Mouse (Mus musculus): ENCODE results near the gene Fam178b. TPM values are rescaled to one million over a fixed set of nuclear protein-coding genes. Genes with fewer than 3 reads are reported as not detected.

Gene Fam178b
- polyA plus RNA-seq, 1 experiment from 2014 or later = not detected

DNA sequence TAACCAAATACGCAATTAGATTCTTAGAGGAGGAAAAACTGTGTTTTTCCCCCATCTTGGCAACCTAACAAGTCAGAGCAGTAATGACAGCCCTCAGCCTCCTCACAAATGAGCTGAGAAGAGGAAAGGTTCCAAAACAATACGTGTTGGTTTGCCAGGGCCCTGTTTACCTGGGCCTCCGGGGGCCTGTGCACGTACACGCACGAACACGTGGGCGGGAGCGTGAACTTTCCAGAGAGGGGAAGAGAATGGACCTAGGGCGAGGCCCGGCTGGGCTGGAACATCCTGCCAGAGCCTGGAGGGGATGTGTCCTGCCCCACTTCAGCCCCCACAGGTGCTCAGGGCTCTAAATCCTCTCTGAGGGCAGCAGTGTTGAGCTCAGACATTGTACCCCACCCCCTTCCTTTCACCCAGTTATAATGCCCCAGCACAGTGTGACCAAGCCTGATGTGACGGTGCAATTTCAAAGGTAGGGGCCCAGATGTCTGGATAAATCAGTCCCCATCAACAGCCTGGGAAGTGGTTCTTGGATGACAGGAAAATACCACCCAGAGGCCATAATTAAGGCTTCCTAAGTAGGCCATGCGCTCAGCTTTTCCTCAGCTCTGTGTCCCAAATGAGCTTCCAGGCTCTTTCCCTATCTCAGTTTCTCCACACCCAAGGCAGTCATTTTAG, 71.4 kb downstream of the Fam178b start:
- H3K9me3 ChIP-seq (ENCODE audit: control insufficient read depth, low read length) = no peaks in the 10 kb centered on the region

DNA sequence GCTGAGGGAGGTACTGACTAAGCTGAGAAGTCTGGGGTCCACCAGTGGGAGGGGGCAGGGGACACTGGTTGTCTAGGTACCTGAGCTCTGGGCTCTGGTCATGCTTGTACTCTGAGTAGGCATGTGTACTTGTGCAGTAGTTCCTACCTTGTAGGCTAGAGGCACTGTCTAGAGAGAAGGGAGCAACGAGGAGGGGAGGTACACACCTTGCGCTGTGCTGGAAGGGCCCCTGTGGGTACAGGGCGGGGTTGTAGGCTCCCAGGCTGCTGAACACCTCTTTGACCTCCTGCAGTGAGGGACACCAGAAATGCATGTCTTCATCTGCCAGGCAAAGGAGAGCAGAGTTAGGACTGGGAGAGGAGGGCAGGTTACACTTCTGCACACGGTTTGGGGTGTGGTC, 74.8 kb downstream of the Fam178b start:
- DNase-seq (ENCODE audit: low spot score) = no peak
- Histone ChIP-seq H3K36me3 (ENCODE audit: control insufficient read depth, insufficient read depth, low read length) (no peaks in the 10 kb centered on the region), H3K4me1 (replicated peaks; ENCODE audit: control insufficient read depth, insufficient read depth, low read length) (no peaks in the 10 kb centered on the region), H3K9ac (ENCODE audit: low read length) (no peak overlapping the region), H3K27me3 (ENCODE audit: control insufficient read depth, insufficient read depth, low read length) (no peaks in the 10 kb centered on the region), H3K4me3 (ENCODE audit: low read depth, low read length) (no peak overlapping the region), H3K4me2 (ENCODE audit: low read depth, low read length, severe bottlenecking) (no peak overlapping the region), H3K27ac (ENCODE audit: low read depth, low read length) (no peak overlapping the region), H3K9me3 (ENCODE audit: control insufficient read depth, low read length) (no peaks in the 10 kb centered on the region)
- ATAC-seq (replicated peaks; ENCODE audit: low FRiP score) = no peak
- WGBS = 79% methylated on average over 4 of the region's 4 CpGs

More for the DNA sequence above, 71.4 kb downstream of the Fam178b start:
- DNase-seq (ENCODE audit: low spot score) (no peak), ATAC-seq (replicated peaks; ENCODE audit: low FRiP score) (no peak)
- no peaks in the 10 kb centered on the region for H3K4me1 ChIP-seq (replicated peaks; ENCODE audit: control insufficient read depth, insufficient read depth, low read length)
- no peak overlapping the region for H3K4me2 ChIP-seq (ENCODE audit: low read depth, low read length, severe bottlenecking)
- 71% methylated on average over 13 of the region's 13 CpGs for WGBS
- no peak overlapping the region for H3K27ac ChIP-seq (ENCODE audit: low read depth, low read length)
- no peaks in the 10 kb centered on the region for H3K36me3 ChIP-seq (ENCODE audit: control insufficient read depth, insufficient read depth, low read length)
- H3K9ac ChIP-seq (ENCODE audit: low read length) = no peak overlapping the region
- H3K4me3 ChIP-seq (ENCODE audit: low read depth, low read length) = no peak overlapping the region
- no peaks in the 10 kb centered on the region for H3K27me3 ChIP-seq (ENCODE audit: control insufficient read depth, insufficient read depth, low read length)

- H3K4me3 ChIP-seq (ENCODE audit: low read depth, low read length) = no peak overlapping the region
- ATAC-seq (replicated peaks; ENCODE audit: low FRiP score) (no peak), DNase-seq (ENCODE audit: low spot score) (no peak)
- H3K27ac ChIP-seq (ENCODE audit: low read depth, low read length) = no peak overlapping the region
- no peaks in the 10 kb centered on the region for H3K9me3 ChIP-seq (ENCODE audit: control insufficient read depth, low read length)
- 71% methylated on average over 7 of the region's 7 CpGs for WGBS
- H3K4me1 ChIP-seq (replicated peaks; ENCODE audit: control insufficient read depth, insufficient read depth, low read length) = no peaks in the 10 kb centered on the region
- no peak overlapping the region for H3K4me2 ChIP-seq (ENCODE audit: low read depth, low read length, severe bottlenecking)
- no peak overlapping the region for H3K9ac ChIP-seq (ENCODE audit: low read length)
- H3K36me3 ChIP-seq (ENCODE audit: control insufficient read depth, insufficient read depth, low read length) = no peaks in the 10 kb centered on the region
- no peaks in the 10 kb centered on the region for H3K27me3 ChIP-seq (ENCODE audit: control insufficient read depth, insufficient read depth, low read length)
These were observed 76.0 kb downstream of the Fam178b start for GRCm38 (mm10) chr1:36606951-36607350.

- Histone ChIP-seq H3K27me3 (ENCODE audit: control insufficient read depth, insufficient read depth, low read length) (no peaks in the 10 kb centered on the region), H3K36me3 (ENCODE audit: control insufficient read depth, insufficient read depth, low read length) (no peaks in the 10 kb centered on the region), H3K4me3 (ENCODE audit: low read depth, low read length) (no peak overlapping the region), H3K27ac (ENCODE audit: low read depth, low read length) (no peak overlapping the region), H3K4me1 (replicated peaks; ENCODE audit: control insufficient read depth, insufficient read depth, low read length) (no peaks in the 10 kb centered on the region), H3K4me2 (ENCODE audit: low read depth, low read length, severe bottlenecking) (no peak overlapping the region), H3K9ac (ENCODE audit: low read length) (no peak overlapping the region), H3K9me3 (ENCODE audit: control insufficient read depth, low read length) (no peaks in the 10 kb centered on the region)
- ATAC-seq (replicated peaks; ENCODE audit: low FRiP score) (no peak), DNase-seq (ENCODE audit: low spot score) (no peak)
- 88% methylated on average over 12 of the region's 12 CpGs for WGBS
These were observed 78.5 kb downstream of the Fam178b start for GRCm38 (mm10) chr1:36604254-36605156.

DNA sequence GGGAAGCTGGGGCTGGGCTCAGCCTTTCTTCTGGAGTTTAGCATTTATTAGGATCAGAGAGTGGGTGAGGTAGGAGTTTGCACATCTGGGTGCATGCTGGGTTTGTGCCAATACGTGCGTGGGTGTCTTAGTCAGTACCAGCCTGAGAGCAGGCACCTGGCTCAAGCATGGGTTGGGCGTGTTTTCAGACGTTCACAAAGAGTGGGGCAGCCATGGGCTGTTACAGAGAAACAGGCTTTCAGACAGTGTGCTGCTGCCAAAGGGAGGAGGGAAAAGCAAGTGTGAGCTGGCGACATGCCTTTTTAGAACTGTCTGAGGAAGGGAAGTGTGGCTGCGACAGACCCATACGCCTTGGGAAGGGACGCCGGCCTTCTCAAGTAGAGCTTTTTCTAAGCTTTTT, 79.6 kb downstream of the Fam178b start:
- Histone ChIP-seq H3K27ac (ENCODE audit: low read depth, low read length) (no peak overlapping the region), H3K9me3 (ENCODE audit: control insufficient read depth, low read length) (no peaks in the 10 kb centered on the region), H3K27me3 (ENCODE audit: control insufficient read depth, insufficient read depth, low read length) (no peaks in the 10 kb centered on the region), H3K4me2 (ENCODE audit: low read depth, low read length, severe bottlenecking) (no peak overlapping the region), H3K9ac (ENCODE audit: low read length) (no peak overlapping the region), H3K4me1 (replicated peaks; ENCODE audit: control insufficient read depth, insufficient read depth, low read length) (no peaks in the 10 kb centered on the region), H3K4me3 (ENCODE audit: low read depth, low read length) (no peak overlapping the region), H3K36me3 (ENCODE audit: control insufficient read depth, insufficient read depth, low read length) (no peaks in the 10 kb centered on the region)
- 79% methylated on average over 9 of the region's 9 CpGs for WGBS
- DNase-seq (ENCODE audit: low spot score) = no peak
- no peak for ATAC-seq (replicated peaks; ENCODE audit: low FRiP score)

DNA sequence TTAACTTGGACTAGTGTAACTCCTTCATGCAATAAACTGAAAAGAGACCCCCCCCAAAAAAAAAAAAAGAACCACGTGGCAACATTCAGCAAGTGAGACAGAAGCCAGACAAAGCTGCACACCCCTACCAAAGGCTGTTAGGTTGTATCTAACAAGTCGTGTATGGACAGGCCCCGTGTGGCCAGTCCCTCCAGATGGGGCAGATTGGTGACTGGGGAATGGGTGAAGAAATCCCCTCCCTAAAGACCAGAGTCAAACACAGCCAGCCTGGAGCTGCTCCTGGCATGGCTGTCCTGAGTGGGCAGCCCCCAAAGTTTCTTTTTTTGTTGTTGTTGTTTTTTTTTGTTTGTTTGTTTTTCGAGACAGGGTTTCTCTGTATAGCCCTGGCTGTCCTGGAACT, 80.7 kb downstream of the Fam178b start:
- 66% methylated on average over 4 of the region's 4 CpGs for WGBS
- H3K4me3 ChIP-seq (ENCODE audit: low read depth, low read length) = no peak overlapping the region
- H3K4me1 ChIP-seq (replicated peaks; ENCODE audit: control insufficient read depth, insufficient read depth, low read length) = no peaks in the 10 kb centered on the region
- no peak overlapping the region for H3K4me2 ChIP-seq (ENCODE audit: low read depth, low read length, severe bottlenecking)
- H3K27ac ChIP-seq (ENCODE audit: low read depth, low read length) = no peak overlapping the region
- H3K27me3 ChIP-seq (ENCODE audit: control insufficient read depth, insufficient read depth, low read length) = no peaks in the 10 kb centered on the region
- no peak overlapping the region for H3K9ac ChIP-seq (ENCODE audit: low read length)
- H3K36me3 ChIP-seq (ENCODE audit: control insufficient read depth, insufficient read depth, low read length) = no peaks in the 10 kb centered on the region
- DNase-seq (ENCODE audit: low spot score) (no peak), ATAC-seq (replicated peaks; ENCODE audit: low FRiP score) (no peak)
- H3K9me3 ChIP-seq (ENCODE audit: control insufficient read depth, low read length) = no peaks in the 10 kb centered on the region

- no peak for ATAC-seq (replicated peaks; ENCODE audit: low FRiP score)
- H3K27me3 ChIP-seq (ENCODE audit: control insufficient read depth, insufficient read depth, low read length) = no peaks in the 10 kb centered on the region
These were observed 84.6 kb downstream of the Fam178b start for GRCm38 (mm10) chr1:36598411-36598810.

GRCm38 (mm10) chr1:36596114-36596513, 86.9 kb downstream of the Fam178b start:
- Histone ChIP-seq H3K36me3 (ENCODE audit: control insufficient read depth, insufficient read depth, low read length) (no peaks in the 10 kb centered on the region), H3K4me3 (ENCODE audit: low read depth, low read length) (no peak overlapping the region), H3K9ac (ENCODE audit: low read length) (no peak overlapping the region), H3K9me3 (ENCODE audit: control insufficient read depth, low read length) (no peaks in the 10 kb centered on the region), H3K27me3 (ENCODE audit: control insufficient read depth, insufficient read depth, low read length) (no peaks in the 10 kb centered on the region), H3K4me2 (ENCODE audit: low read depth, low read length, severe bottlenecking) (no peak overlapping the region), H3K27ac (ENCODE audit: low read depth, low read length) (no peak overlapping the region), H3K4me1 (replicated peaks; ENCODE audit: control insufficient read depth, insufficient read depth, low read length) (no peaks in the 10 kb centered on the region; the same call in 1 of the 2 replicates)
- ATAC-seq (replicated peaks; ENCODE audit: low FRiP score) (peak; percentile 71; the same call in 1 of the 2 replicates), DNase-seq (ENCODE audit: low spot score) (peak; percentile 61)
- 15% methylated on average over 4 of the region's 4 CpGs for WGBS

More at GRCm38 (mm10) chr1:36598411-36598810, 84.6 kb downstream of the Fam178b start:
- no peak overlapping the region for H3K4me3 ChIP-seq (ENCODE audit: low read depth, low read length)
- no peaks in the 10 kb centered on the region; the same call in 1 of the 2 replicates for H3K4me1 ChIP-seq (replicated peaks; ENCODE audit: control insufficient read depth, insufficient read depth, low read length)
- no peaks in the 10 kb centered on the region for H3K9me3 ChIP-seq (ENCODE audit: control insufficient read depth, low read length)
- DNase-seq (ENCODE audit: low spot score) = no peak
- no peak overlapping the region for H3K9ac ChIP-seq (ENCODE audit: low read length)
- no peaks in the 10 kb centered on the region for H3K36me3 ChIP-seq (ENCODE audit: control insufficient read depth, insufficient read depth, low read length)
- no peak overlapping the region for H3K4me2 ChIP-seq (ENCODE audit: low read depth, low read length, severe bottlenecking)
- H3K27ac ChIP-seq (ENCODE audit: low read depth, low read length) = no peak overlapping the region
- WGBS = 76% methylated on average over 2 of the region's 2 CpGs
